Mouse (Mus musculus): ENCODE results near the gene Prss53. TPM values are rescaled to one million over a fixed set of nuclear protein-coding genes. Genes with fewer than 3 reads are reported as not detected.

The Prss53 gene
- polyA plus RNA-seq, 1 experiment from 2014 or later, result 1.1 TPM

DNA sequence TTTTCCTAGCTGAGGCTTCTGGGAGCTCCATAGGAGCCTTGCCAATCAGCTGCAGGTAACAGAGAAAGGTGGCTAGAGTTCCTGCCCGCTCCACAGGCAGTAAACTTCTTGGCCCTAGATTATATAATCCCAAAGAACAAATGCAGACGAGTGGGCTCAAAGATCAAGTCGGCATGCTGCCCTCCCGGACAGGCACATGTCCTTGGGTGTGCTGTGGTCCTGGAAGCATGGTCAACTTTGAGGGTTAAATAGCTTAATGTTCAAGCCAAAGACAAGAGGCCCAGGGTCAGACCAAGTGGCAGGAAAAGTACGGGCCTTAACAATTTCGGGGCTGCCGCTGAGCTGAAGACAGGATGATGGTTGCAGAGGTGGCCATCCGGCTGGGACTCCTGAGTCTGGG, 35.3 kb upstream of the Prss53 start:
- Histone ChIP-seq H3K4me1 (replicated peaks) (peaks cover 22% of the 10 kb centered on the region), H3K9me3 (no peaks in the 10 kb centered on the region), H3K4me3 (no peak overlapping the region), H3K36me3 (peaks cover 64% of the 10 kb centered on the region), H3K27me3 (ENCODE audit: insufficient read depth, poor library complexity, severe bottlenecking) (peaks cover 33% of the 10 kb centered on the region), H3K27ac (peak overlapping the region; percentile 25; the same call in 1 of the 2 replicates)
- no peak for DNase-seq (ENCODE audit: low spot score)
- 90% methylated on average over 8 of the region's 8 CpGs for WGBS

DNA sequence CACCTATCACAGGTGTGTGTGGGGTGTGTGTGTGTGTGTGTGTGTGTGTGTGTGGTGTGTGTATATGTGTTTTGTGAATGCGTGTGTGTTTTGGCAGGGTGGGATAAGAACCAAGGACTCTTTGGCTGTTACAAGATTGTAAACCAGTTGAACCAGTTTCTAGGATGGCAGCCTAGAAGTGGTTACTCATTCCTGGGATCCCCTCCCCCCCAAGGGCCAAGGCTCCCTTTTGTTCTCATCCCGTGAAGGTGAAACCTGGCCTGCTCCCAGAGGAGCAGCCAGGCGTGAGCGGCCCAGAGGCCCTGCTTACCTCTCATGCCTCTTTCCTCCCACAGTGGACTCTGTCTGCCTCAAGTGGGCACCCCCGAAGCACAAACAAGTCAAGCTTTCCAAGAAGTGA, 34.5 kb upstream of the Prss53 start:
- peaks cover 20% of the 10 kb centered on the region for H3K4me1 ChIP-seq (replicated peaks)
- DNase-seq (ENCODE audit: low spot score), result no peak
- 69% methylated on average over 5 of the region's 5 CpGs for WGBS
- peak overlapping the region; percentile 25; the same call in 1 of the 2 replicates for H3K27ac ChIP-seq
- peaks cover 27% of the 10 kb centered on the region for H3K27me3 ChIP-seq (ENCODE audit: insufficient read depth, poor library complexity, severe bottlenecking)
- peaks cover 72% of the 10 kb centered on the region for H3K36me3 ChIP-seq
- H3K9me3 ChIP-seq, result no peaks in the 10 kb centered on the region
- 0 out of 2 replicates have a peak overlapping the region, but pooled peaks have one; percentile 7 for H3K4me3 ChIP-seq

DNA sequence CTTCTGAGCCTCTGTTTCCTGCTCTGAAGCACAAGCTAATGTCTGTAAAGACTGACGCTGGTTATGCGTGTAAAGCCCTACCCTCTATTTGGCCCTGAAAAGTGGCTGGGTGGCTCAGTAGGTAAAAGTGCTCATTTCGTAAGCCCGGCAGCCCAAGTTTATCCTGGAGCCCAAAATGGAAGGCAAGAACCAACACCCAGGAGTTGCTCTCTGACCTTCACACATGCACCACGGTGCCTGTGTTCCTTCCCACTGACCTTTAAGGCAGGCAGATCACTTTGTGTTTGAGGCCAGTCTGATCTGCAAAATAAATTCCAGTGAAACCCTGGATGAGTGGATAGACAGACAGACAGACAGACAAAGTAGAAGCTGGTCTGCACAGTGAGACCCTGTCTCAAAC, 32.9 kb upstream of the Prss53 start:
- Histone ChIP-seq H3K27ac (no peak overlapping the region), H3K4me1 (replicated peaks) (peaks cover 7% of the 10 kb centered on the region; the same call in 1 of the 2 replicates), H3K36me3 (peaks cover 85% of the 10 kb centered on the region), H3K4me3 (no peak overlapping the region), H3K9me3 (no peaks in the 10 kb centered on the region), H3K27me3 (ENCODE audit: insufficient read depth, poor library complexity, severe bottlenecking) (peaks cover 12% of the 10 kb centered on the region)
- 91% methylated on average over 5 of the region's 5 CpGs for WGBS
- no peak for DNase-seq (ENCODE audit: low spot score)

DNA sequence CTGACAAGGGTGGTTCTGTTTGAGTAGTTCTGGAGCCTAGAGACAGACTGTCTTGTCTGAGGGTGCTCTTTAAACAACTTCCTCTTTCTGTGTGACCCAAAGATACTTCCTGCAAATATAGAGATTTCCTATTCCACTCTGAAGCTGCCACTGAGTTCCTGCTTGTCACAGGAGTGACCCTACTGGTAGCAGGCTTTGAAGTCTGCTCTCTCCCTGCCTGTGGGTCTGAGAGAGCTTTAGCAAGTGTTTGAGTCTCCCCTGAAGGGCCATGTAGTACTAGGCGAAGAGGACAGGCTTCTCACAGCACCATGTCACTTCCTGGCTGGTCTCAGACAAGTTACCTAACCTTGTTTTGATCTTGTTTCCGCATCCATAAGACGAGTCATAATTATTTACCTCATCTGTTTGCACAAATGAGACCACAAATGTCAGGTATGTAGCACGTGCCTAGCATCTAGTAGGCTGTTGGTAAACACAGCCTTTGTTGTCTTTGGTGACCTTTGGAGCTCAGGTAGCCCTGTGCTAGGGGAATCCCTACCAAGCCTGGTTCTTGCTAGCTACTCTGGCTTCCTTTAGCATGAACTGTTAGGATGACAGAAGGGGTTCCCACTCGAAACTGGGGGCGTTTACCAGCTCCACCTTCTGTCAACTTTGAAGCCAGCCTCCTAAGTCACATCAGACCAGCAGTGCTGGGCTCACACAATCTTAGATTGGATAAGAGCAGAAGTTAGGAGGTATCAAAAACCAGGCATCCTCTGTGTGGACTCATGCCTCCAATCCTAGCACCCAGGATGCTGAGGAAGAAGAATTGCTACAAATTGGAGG, 31.9 kb upstream of the Prss53 start:
- Histone ChIP-seq H3K27me3 (ENCODE audit: insufficient read depth, poor library complexity, severe bottlenecking) (peaks cover 1% of the 10 kb centered on the region; the same call in 1 of the 2 replicates), H3K36me3 (peaks cover 95% of the 10 kb centered on the region), H3K9me3 (no peaks in the 10 kb centered on the region), H3K27ac (no peak overlapping the region), H3K4me3 (no peak overlapping the region), H3K4me1 (replicated peaks) (no peaks in the 10 kb centered on the region)
- WGBS, result 84% methylated on average over 6 of the region's 6 CpGs
- DNase-seq (ENCODE audit: low spot score), result no peak

DNA sequence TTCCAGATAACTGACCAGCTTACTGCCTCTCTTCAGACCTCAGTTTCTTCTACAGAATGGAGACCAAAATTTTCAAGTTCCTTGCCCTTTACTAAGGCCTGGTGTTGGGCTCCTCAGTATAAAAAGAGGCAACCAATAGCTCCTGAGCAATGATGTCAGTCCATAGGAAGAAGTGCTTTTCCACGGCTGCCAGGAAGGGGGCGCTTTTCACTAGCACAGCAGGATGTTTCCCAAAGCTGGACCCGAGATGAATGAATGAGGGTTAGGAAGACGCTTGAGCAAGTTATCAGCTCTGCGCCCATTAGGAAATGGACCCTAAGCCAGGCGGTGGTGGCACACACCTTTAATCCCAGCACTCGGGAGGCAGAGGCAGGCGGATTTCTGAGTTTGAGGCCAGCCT, 30.7 kb upstream of the Prss53 start:
- Histone ChIP-seq H3K4me1 (replicated peaks) (no peaks in the 10 kb centered on the region), H3K36me3 (peaks cover 96% of the 10 kb centered on the region), H3K4me3 (no peak overlapping the region), H3K9me3 (no peaks in the 10 kb centered on the region), H3K27ac (no peak overlapping the region), H3K27me3 (ENCODE audit: insufficient read depth, poor library complexity, severe bottlenecking) (no peaks in the 10 kb centered on the region)
- DNase-seq (ENCODE audit: low spot score), result peak; percentile 28
- WGBS, result 68% methylated on average over 8 of the region's 8 CpGs

DNA sequence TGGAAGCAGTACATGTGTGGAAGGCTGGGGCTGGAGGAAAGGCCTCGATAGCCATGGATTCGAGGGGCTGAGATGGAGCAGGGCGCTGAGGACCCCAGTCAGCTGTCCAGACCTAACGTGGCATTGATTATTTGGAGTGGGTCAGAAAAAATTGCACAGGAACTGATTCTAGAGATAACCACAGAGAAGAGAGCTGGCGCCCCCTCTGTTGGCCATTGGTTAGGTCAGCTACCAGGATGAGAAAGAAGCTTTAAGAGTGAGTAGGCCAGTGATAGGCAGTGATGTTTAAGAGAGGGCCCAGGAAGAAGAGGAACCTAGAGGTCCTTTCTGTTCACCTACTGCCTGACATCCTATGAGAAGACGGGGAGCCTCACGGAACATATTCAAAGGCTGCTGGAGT, 28.5 kb upstream of the Prss53 start:
- Histone ChIP-seq H3K27me3 (ENCODE audit: insufficient read depth, poor library complexity, severe bottlenecking) (no peaks in the 10 kb centered on the region), H3K4me1 (replicated peaks) (no peaks in the 10 kb centered on the region), H3K4me3 (no peak overlapping the region), H3K36me3 (peaks cover 93% of the 10 kb centered on the region), H3K9me3 (no peaks in the 10 kb centered on the region), H3K27ac (no peak overlapping the region)
- 78% methylated on average over 7 of the region's 7 CpGs for WGBS
- no peak for DNase-seq (ENCODE audit: low spot score)

DNA sequence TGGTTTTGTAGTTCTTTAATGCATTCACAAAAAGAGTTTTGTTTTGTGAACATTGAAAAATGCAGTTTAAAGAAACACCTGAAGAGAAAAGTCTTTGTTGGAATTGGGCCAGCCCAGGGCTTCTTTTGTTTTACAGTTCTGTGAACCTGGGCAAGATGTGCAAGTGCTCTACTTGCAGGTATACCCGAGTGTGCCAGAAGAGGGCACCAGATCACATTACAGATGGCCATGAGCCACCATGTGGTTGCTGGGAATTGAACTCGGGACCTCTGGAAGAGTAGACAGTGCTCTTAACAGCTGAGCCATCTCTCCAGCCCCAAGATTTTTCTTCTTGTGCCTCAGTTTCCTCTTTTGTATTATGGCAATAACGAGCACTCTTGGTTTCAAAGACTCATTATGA, 27.4 kb upstream of the Prss53 start:
- Histone ChIP-seq H3K4me1 (replicated peaks) (peaks cover under 1% of the 10 kb centered on the region), H3K36me3 (peaks cover 84% of the 10 kb centered on the region), H3K9me3 (no peaks in the 10 kb centered on the region), H3K4me3 (no peak overlapping the region), H3K27me3 (ENCODE audit: insufficient read depth, poor library complexity, severe bottlenecking) (no peaks in the 10 kb centered on the region), H3K27ac (no peak overlapping the region)
- 55% methylated on average over 3 of the region's 3 CpGs for WGBS
- DNase-seq (ENCODE audit: low spot score), result peak; percentile 43

DNA sequence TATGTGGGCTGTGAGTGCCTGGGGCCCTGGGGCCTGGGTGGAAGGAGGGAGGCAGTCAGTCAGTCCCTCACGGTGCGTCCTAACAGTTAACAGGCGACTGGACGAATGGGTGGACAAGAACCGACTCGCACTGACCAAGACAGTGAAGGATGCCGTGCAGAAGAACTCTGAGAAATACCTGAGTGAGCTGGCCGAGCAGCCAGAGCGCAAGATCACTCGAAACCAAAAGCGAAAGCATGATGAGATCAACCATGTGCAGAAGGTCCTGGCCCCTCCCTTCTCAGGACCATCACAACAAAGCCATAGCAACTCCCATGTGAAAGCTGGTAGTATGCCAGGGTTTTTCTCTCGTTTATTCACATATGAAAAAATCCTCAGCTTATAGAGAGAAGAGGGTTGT, 24.5 kb upstream of the Prss53 start:
- no peak for DNase-seq (ENCODE audit: low spot score)
- WGBS, result 93% methylated on average over 12 of the region's 12 CpGs
- H3K27me3 ChIP-seq (ENCODE audit: insufficient read depth, poor library complexity, severe bottlenecking), result no peaks in the 10 kb centered on the region
- H3K4me3 ChIP-seq, result no peak overlapping the region
- H3K4me1 ChIP-seq (replicated peaks), result peaks cover 17% of the 10 kb centered on the region
- H3K36me3 ChIP-seq, result peaks cover 56% of the 10 kb centered on the region
- H3K9me3 ChIP-seq, result no peaks in the 10 kb centered on the region
- H3K27ac ChIP-seq, result no peak overlapping the region

DNA sequence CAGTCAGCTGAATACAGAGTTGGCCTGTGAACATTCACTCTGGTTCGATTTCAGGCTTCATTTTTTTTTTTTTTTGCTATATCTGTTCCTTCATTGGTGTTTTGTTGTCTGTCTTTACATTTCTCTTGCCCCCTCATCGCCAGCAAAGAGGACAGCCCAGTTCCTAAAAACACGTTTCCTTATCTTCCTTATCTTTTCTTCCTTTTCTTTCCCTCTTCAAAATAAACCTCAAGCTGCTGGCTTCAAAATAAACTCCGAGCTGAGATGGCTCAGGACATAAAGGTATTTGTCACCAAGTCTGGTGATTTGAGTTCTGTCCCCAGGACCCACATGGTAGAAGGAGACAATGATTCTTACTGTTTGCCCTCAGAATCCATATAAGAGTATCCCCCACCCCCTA, 22.2 kb upstream of the Prss53 start:
- Histone ChIP-seq H3K27me3 (ENCODE audit: insufficient read depth, poor library complexity, severe bottlenecking) (no peaks in the 10 kb centered on the region), H3K9me3 (no peaks in the 10 kb centered on the region), H3K4me1 (replicated peaks) (peaks cover 17% of the 10 kb centered on the region), H3K4me3 (peak overlapping the region; percentile 99), H3K27ac (peak overlapping the region; percentile 92), H3K36me3 (peaks cover 57% of the 10 kb centered on the region)
- WGBS, result 33% methylated on average over 4 of the region's 4 CpGs
- no peak for DNase-seq (ENCODE audit: low spot score)

DNA sequence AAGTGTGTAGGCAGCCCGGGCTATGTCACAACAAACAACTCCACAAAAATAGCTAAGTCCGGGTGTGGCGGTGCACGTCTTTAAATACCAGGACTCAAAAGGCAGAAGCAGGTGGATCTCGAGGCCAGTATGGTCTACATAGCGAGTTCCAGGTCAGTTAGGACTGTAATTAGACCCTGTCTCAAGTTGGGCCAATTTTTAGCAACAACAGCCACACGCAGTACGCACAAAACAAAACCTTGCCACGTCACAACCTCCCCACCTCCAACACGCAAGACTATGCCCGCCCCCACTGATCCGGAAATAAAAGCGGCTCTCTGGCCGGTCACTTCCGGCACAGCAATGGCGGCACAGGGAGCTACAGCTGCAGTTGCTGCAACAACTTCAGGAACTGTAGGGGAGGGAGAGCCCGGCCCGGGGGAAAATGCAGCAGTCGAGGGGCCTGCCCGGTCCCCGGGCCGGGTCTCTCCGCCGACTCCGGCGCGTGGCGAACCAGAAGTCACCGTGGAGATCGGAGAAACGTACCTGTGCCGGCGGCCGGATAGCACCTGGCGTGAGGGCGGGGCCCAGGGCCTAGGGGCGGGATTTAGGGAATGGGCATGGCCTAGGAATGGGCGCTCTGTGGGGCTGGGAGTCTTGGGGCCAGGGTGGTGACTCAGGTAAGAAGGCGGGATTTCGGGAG, 21.6 kb upstream of the Prss53 start, which contains the start of gene Kat8:
Kat8 (plus strand) TSS at position 327 of the 682 bp plus-strand sequence.
- peak; percentile 93 for DNase-seq (ENCODE audit: low spot score)
- Histone ChIP-seq H3K9me3 (no peaks in the 10 kb centered on the region), H3K4me3 (peak within 1 kb of the TSS; percentile 99), H3K27me3 (ENCODE audit: insufficient read depth, poor library complexity, severe bottlenecking) (no peaks in the 10 kb centered on the region), H3K36me3 (peaks cover 57% of the 10 kb centered on the region), H3K27ac (peak within 1 kb of the TSS; percentile 92), H3K4me1 (replicated peaks) (peaks cover 17% of the 10 kb centered on the region)
- WGBS, result 1% methylated on average over 40 of the region's 40 CpGs

DNA sequence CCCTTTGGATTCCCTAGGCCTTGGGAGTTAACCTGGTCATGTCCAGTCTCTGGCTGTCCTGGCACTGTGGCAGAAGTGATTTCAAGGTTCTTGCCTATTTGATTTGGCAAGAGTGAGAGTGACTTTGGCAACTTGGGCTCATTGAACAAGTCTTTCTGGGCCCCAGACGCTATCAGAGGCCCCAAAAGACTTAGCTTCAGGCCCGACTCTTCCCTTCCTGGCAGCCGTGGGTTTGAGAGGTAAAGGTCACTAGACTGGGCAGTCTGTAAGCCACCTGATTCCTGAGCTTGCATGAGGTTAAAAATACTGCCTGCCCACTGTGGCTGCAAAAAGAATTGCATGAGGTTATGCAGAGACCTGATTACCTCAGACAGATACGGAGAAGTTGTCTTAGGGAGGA, 17.9 kb upstream of the Prss53 start:
- H3K4me1 ChIP-seq (replicated peaks), result peaks cover 32% of the 10 kb centered on the region
- H3K36me3 ChIP-seq, result peaks cover 53% of the 10 kb centered on the region
- no peaks in the 10 kb centered on the region for H3K9me3 ChIP-seq
- no peak overlapping the region for H3K4me3 ChIP-seq
- H3K27ac ChIP-seq, result no peak overlapping the region
- 86% methylated on average over 4 of the region's 4 CpGs for WGBS
- DNase-seq (ENCODE audit: low spot score), result no peak
- H3K27me3 ChIP-seq (ENCODE audit: insufficient read depth, poor library complexity, severe bottlenecking), result no peaks in the 10 kb centered on the region

DNA sequence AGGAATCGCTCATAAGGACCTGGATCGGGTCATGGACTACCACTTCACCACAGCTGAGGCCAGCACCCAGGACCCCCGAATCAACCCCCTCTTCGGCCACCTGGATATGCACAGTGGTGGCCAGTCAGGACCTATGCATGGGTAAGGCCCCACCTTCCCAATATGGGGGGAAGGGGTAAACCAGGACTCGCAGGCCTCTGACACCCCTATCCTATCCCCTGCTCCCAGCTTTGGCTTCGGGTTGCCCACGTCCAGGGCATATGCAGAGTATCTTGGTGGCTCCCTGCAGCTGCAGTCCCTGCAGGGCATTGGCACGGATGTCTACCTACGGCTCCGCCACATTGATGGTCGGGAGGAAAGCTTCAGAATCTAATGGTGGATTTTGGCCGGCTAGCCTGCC, 17.2 kb upstream of the Prss53 start:
- Histone ChIP-seq H3K27ac (no peak overlapping the region), H3K9me3 (no peaks in the 10 kb centered on the region), H3K27me3 (ENCODE audit: insufficient read depth, poor library complexity, severe bottlenecking) (no peaks in the 10 kb centered on the region), H3K4me1 (replicated peaks) (peaks cover 29% of the 10 kb centered on the region), H3K36me3 (peaks cover 53% of the 10 kb centered on the region), H3K4me3 (no peak overlapping the region)
- WGBS, result 94% methylated on average over 12 of the region's 12 CpGs
- no peak for DNase-seq (ENCODE audit: low spot score)
